Mouse (Mus musculus) right cerebral cortex, adult 2 months (tissue): Measurements from ENCODE around the gene Ptprcap.
A peak's percentile ranks its signal among the peaks of the same experiment; 100 is the strongest.

Experiments used
- DNase-seq, 2 experiments: peaks; one replicate each; pipeline ENCODE4 v3.0.0; 2021 to 2022; ENCODE audit warnings: low spot score in 2 of 2

Gene Ptprcap

GRCm38 (mm10) chr19:4147782-4148490 is 5.5 kb upstream of the Ptprcap start:
- DNase-seq: no peak

GRCm38 (mm10) chr19:4148491-4148806 is 5.0 kb upstream of the Ptprcap start, which contains the start of gene Coro1b:
Coro1b (plus strand) TSS chr19:4148619.
- peak; percentile 92 to 95 for DNase-seq

GRCm38 (mm10) chr19:4148819-4149218 is 4.6 kb upstream of the Ptprcap start:
- DNase-seq: no peak

GRCm38 (mm10) chr19:4149283-4149682 is 4.1 kb upstream of the Ptprcap start:
- DNase-seq: no peak

GRCm38 (mm10) chr19:4149764-4150461 is 3.5 kb upstream of the Ptprcap start:
- DNase-seq: no peak

- DNase-seq: no peak
Observed at GRCm38 (mm10) chr19:4150567-4151487, 2.6 kb upstream of the Ptprcap start.

- DNase-seq: no peak
Observed at GRCm38 (mm10) chr19:4151488-4151860, 1.9 kb upstream of the Ptprcap start.

GRCm38 (mm10) chr19:4151898-4152297 is 1.5 kb upstream of the Ptprcap start:
- DNase-seq: no peak

- no peak for DNase-seq
Observed at GRCm38 (mm10) chr19:4152445-4153231, 766 bp upstream of the Ptprcap start.

- no peak for DNase-seq
Observed at GRCm38 (mm10) chr19:4154437-4155222, 1.2 kb downstream of the Ptprcap start.

- no peak for DNase-seq
Observed at GRCm38 (mm10) chr19:4155223-4156072, 2.0 kb downstream of the Ptprcap start.

- no peak for DNase-seq
Observed at GRCm38 (mm10) chr19:4156073-4156579, 2.7 kb downstream of the Ptprcap start.

GRCm38 (mm10) chr19:4156771-4157170 is 3.4 kb downstream of the Ptprcap start:
- no peak for DNase-seq

GRCm38 (mm10) chr19:4159049-4159448 is 5.6 kb downstream of the Ptprcap start:
- DNase-seq: no peak

- peak; percentile 99 for DNase-seq
Observed at GRCm38 (mm10) chr19:4162646-4163542, 9.5 kb downstream of the Ptprcap start, which contains the start of gene Rps6kb2. Rps6kb2 (minus strand) TSS chr19:4163354.

GRCm38 (mm10) chr19:4163543-4163887 is 10.1 kb downstream of the Ptprcap start:
- DNase-seq: no peak

GRCm38 (mm10) chr19:4164100-4164499 is 10.7 kb downstream of the Ptprcap start:
- DNase-seq: no peak

- DNase-seq: no peak
Observed at GRCm38 (mm10) chr19:4164721-4165120, 11.3 kb downstream of the Ptprcap start.
